Mouse (Mus musculus) megakaryocyte-erythroid progenitor cell, adult 5-6 weeks (primary cell): ENCODE measurements around the gene Stub1. TPM values are rescaled to one million over a fixed set of nuclear protein-coding genes. Genes with fewer than 3 reads are reported as not detected.

Experiments used
- ATAC-seq: replicated peaks from 2 replicates; pipeline ENCODE4 v1.8.0; 2016; ENCODE audit warnings: mild to moderate bottlenecking, inconsistent platforms; ENCODE audit not compliant: severe bottlenecking, poor library complexity, low FRiP score, low TSS enrichment
- total RNA-seq, 2 experiments: library from RNA; stranded (forward) in 1 of 2; stranded (reverse) in 1 of 2; fragments of 200-1000, 215-1000 nt in 1 of 2; fragments of >200 nt in 1 of 2; fragmentation: Nextera tagmentation in 1 of 2; gene quantifications; 2 replicates each; pipeline ENCODE4 v1.2.3; 2014 to 2017

Stub1 gene
- total RNA-seq, 2 experiments from 2014 or later: 77.7 to 112 TPM

GRCm38 (mm10) chr17:25869954-25870353, 36.8 kb upstream of the Stub1 start:
- ATAC-seq: no peak

GRCm38 (mm10) chr17:25869498-25869897, 36.3 kb upstream of the Stub1 start:
- no peak for ATAC-seq

GRCm38 (mm10) chr17:25868601-25869191, 35.5 kb upstream of the Stub1 start, which contains the start of gene Mcrip2:
TSS of gene Mcrip2 (minus strand) at chr17:25868764.
- peak; percentile 77 for ATAC-seq

GRCm38 (mm10) chr17:25867836-25868600, 34.8 kb upstream of the Stub1 start:
- ATAC-seq: no peak; the same call in 1 of the 2 replicates

- ATAC-seq: peak; percentile 42; the same call in 1 of the 2 replicates
These were observed 34.3 kb upstream of the Stub1 start for GRCm38 (mm10) chr17:25867509-25867835.

- no peak for ATAC-seq
These were observed 33.0 kb upstream of the Stub1 start for GRCm38 (mm10) chr17:25866172-25866571.

GRCm38 (mm10) chr17:25865288-25865687, 32.1 kb upstream of the Stub1 start:
- ATAC-seq: no peak

- ATAC-seq: no peak
These were observed 31.1 kb upstream of the Stub1 start for GRCm38 (mm10) chr17:25864311-25864710.

GRCm38 (mm10) chr17:25863681-25864080, 30.5 kb upstream of the Stub1 start:
- no peak for ATAC-seq

GRCm38 (mm10) chr17:25861704-25862612, 28.8 kb upstream of the Stub1 start:
- no peak for ATAC-seq

- peak; percentile 93 for ATAC-seq
These were observed 27.9 kb upstream of the Stub1 start, which contains the start of gene Wdr90 for GRCm38 (mm10) chr17:25860832-25861703. TSS of gene Wdr90 (minus strand) at chr17:25861501.

GRCm38 (mm10) chr17:25860229-25860628, 27.0 kb upstream of the Stub1 start:
- no peak for ATAC-seq

GRCm38 (mm10) chr17:25844396-25844901, 11.2 kb upstream of the Stub1 start, which contains the start of gene Rhot2:
TSS of gene Rhot2 (minus strand) at chr17:25844851.
- peak; percentile 90 for ATAC-seq

GRCm38 (mm10) chr17:25843636-25844395, 10.6 kb upstream of the Stub1 start:
- ATAC-seq: 0 out of 2 replicates have a peak, but pooled peaks have one; percentile 11

- ATAC-seq: no peak
These were observed 9.9 kb upstream of the Stub1 start for GRCm38 (mm10) chr17:25843122-25843521.

- ATAC-seq: no peak
These were observed 9.3 kb upstream of the Stub1 start for GRCm38 (mm10) chr17:25842509-25842908.

GRCm38 (mm10) chr17:25841117-25841880, 8.1 kb upstream of the Stub1 start, which contains the start of gene Gm20683:
TSS of gene Gm20683 (minus strand) at chr17:25841763.
- ATAC-seq: no peak
